In genomic region chr2:115780546-115781011, GRCm38 (mm10) we compare ENCODE assay signal across 14 mouse cellular contexts.
A peak's percentile ranks its signal among the peaks of the same experiment; 100 is the strongest.
DNase-seq lines count a peak whose midpoint lies in the region; ATAC-seq and TF ChIP-seq lines count a peak whose summit lies in the region.
"Had no signal": no experiment of that assay in that cellular context is flagged by ENCODE, and none has a peak within 500 bp of the region (broad histone marks: within the 10 kb centered on the region; RNA-seq: fewer than 3 reads in every experiment).

No protein-coding gene starts in this region.

- 59% methylated on average over 5 of the region's 5 CpGs for WGBS in heart, embryonic 12.5 days
- 51% methylated on average over 5 of the region's 5 CpGs for WGBS in heart, embryonic 15.5 days

- no peak overlapping the region for H3K9ac ChIP-seq in heart, embryonic 12.5 days
- H3K9ac ChIP-seq in MEL (ENCODE audit: control insufficient read depth, low read depth, low read length, poor library complexity, severe bottlenecking) = no peak overlapping the region
- H3K9ac ChIP-seq in heart, embryonic 15.5 days = no peak overlapping the region
- H3K9ac ChIP-seq: forebrain, embryonic 12.5 days had no signal

- no peak for TF ChIP-seq CTCF in MEL (IDR thresholded peaks at IDR 0.05 in 2 of 3, conservative IDR thresholded peaks at IDR 0.05 in 1 of 3; ENCODE audit: control insufficient read depth in 1 of 3, insufficient read depth in 1 of 3, low read depth in 2 of 3, low read length in 3 of 3, poor library complexity in 1 of 3, severe bottlenecking in 1 of 3)
- TF ChIP-seq CTCF in left cerebral cortex, adult 2 months (IDR thresholded peaks at IDR 0.05) = no peak

- no peak for TF ChIP-seq EP300 in MEL (IDR thresholded peaks at IDR 0.05; ENCODE audit: low read depth in 1 of 2, low read length in 2 of 2)

- no peaks in the 10 kb centered on the region for H3K27me3 ChIP-seq in heart, embryonic 12.5 days (replicated peaks)
- H3K27me3 ChIP-seq in MEL (ENCODE audit: control insufficient read depth in 1 of 2, insufficient read depth in 2 of 2, low read length in 2 of 2) = no peaks in the 10 kb centered on the region
- no peaks in the 10 kb centered on the region for H3K27me3 ChIP-seq in heart, embryonic 15.5 days
- H3K27me3 ChIP-seq: CH12.LX; forebrain, embryonic 12.5 days had no signal

- H3K27ac ChIP-seq in heart, embryonic 12.5 days (ENCODE audit: poor library complexity, severe bottlenecking) = no peak overlapping the region
- H3K27ac ChIP-seq in MEL (ENCODE audit: control insufficient read depth, low read depth, low read length) = no peak overlapping the region
- H3K27ac ChIP-seq in heart, embryonic 15.5 days = 0 out of 2 replicates have a peak overlapping the region, but pooled peaks have one; percentile 2
- no peak overlapping the region for H3K27ac ChIP-seq in left cerebral cortex, adult 2 months
- H3K27ac ChIP-seq: forebrain, embryonic 12.5 days had no signal

- DNase-seq in heart, adult 18-20 months = peak; percentile 23 to 39
- DNase-seq in MEL (ENCODE audit: low read depth, low spot score) = peak; percentile 4
- DNase-seq in kidney, postnatal 10 days = peak; percentile 38
- DNase-seq in embryo, embryonic 11 days = no peak
- no peak for DNase-seq in left cerebral cortex, adult 2 months (ENCODE audit: extremely low spot score in 1 of 2, low spot score in 2 of 2)
- DNase-seq in frontal cortex, postnatal 25 days (ENCODE audit: low spot score in 2 of 2) = no peak
- DNase-seq: lung, postnatal 36 days; spleen, adult 18-20 months had no signal

- peaks cover 36% of the 10 kb centered on the region for H3K4me1 ChIP-seq in heart, embryonic 12.5 days (replicated peaks)
- H3K4me1 ChIP-seq in MEL (ENCODE audit: control insufficient read depth in 1 of 2, insufficient read depth in 2 of 2, low read length in 2 of 2) = peaks cover 0 to 3% of the 10 kb centered on the region in 2 experiments; a peak in 1 of 4 replicates
- H3K4me1 ChIP-seq in heart, embryonic 15.5 days (replicated peaks) = peaks cover 24% of the 10 kb centered on the region
- H3K4me1 ChIP-seq: forebrain, embryonic 12.5 days had no signal

- no peaks in the 10 kb centered on the region for H3K9me3 ChIP-seq in heart, embryonic 12.5 days (replicated peaks)
- no peaks in the 10 kb centered on the region for H3K9me3 ChIP-seq in MEL (replicated peaks; ENCODE audit: insufficient read depth, low read length)
- no peaks in the 10 kb centered on the region for H3K9me3 ChIP-seq in heart, embryonic 15.5 days (replicated peaks)
- H3K9me3 ChIP-seq: forebrain, embryonic 12.5 days had no signal

- no peak for ATAC-seq in heart, embryonic 12.5 days (ENCODE audit: insufficient number of reproducible peaks, low FRiP score)
- ATAC-seq in heart, embryonic 15.5 days (replicated peaks; ENCODE audit: insufficient number of reproducible peaks, insufficient read depth, low FRiP score, low read depth) = no peak
- ATAC-seq: activated CD4-positive, CD25-positive, alpha-beta regulatory T cell, adult 4 months had no signal

- no peaks in the 10 kb centered on the region for H3K79me2 ChIP-seq in MEL (ENCODE audit: control insufficient read depth, insufficient read depth, low read length, poor library complexity)

- TF ChIP-seq RAD21 in MEL (IDR thresholded peaks at IDR 0.05; ENCODE audit: low read depth, low read length) = no peak

- intact Hi-C loops in left cerebral cortex, adult 2 months (cut with DNase I) = no loop called here

- no peak overlapping the region for H3K4me3 ChIP-seq in heart, embryonic 12.5 days
- H3K4me3 ChIP-seq in MEL (ENCODE audit: control insufficient read depth in 1 of 2, insufficient read depth in 1 of 2, low read depth in 2 of 2, low read length in 2 of 2) = no peak overlapping the region
- no peak overlapping the region for H3K4me3 ChIP-seq in heart, embryonic 15.5 days
- no peak overlapping the region for H3K4me3 ChIP-seq in left cerebral cortex, adult 2 months
- H3K4me3 ChIP-seq: forebrain, embryonic 12.5 days had no signal

- H3K4me2 ChIP-seq in heart, embryonic 12.5 days = no peak overlapping the region
- no peak overlapping the region for H3K4me2 ChIP-seq in heart, embryonic 15.5 days
- H3K4me2 ChIP-seq: forebrain, embryonic 12.5 days; liver, embryonic 11.5 days had no signal

- 0 out of 2 replicates have a peak, but pooled peaks cover 4% of the 10 kb centered on the region for H3K36me3 ChIP-seq in heart, embryonic 12.5 days
- H3K36me3 ChIP-seq in MEL (ENCODE audit: control insufficient read depth in 1 of 2, insufficient read depth in 2 of 2, low read length in 2 of 2) = no peaks in the 10 kb centered on the region; a peak in 1 of 4 replicates
- no peaks in the 10 kb centered on the region for H3K36me3 ChIP-seq in heart, embryonic 15.5 days
- H3K36me3 ChIP-seq: forebrain, embryonic 12.5 days had no signal

- TF ChIP-seq POLR2A in MEL (IDR thresholded peaks at IDR 0.05; ENCODE audit: control insufficient read depth in 1 of 2, insufficient read depth in 1 of 2, low read depth in 1 of 2, low read length in 2 of 2, poor library complexity in 1 of 2) = no peak

TF ChIP-seq in MEL, 35 proteins besides CTCF, POLR2A, EP300 and RAD21:
- TF ChIP-seq USF1 (IDR thresholded peaks at IDR 0.05; ENCODE audit: low read depth, low read length) (no peak), BHLHE40 (IDR thresholded peaks at IDR 0.05; ENCODE audit: borderline replicate concordance, low read depth, low read length) (no peak), ZKSCAN1 (IDR thresholded peaks at IDR 0.05; ENCODE audit: low read depth, low read length) (no peak), SIN3A (IDR thresholded peaks at IDR 0.05; ENCODE audit: low read length) (no peak), MAFK (IDR thresholded peaks at IDR 0.05; ENCODE audit: borderline replicate concordance, low read depth, low read length) (no peak), MAZ (IDR thresholded peaks at IDR 0.05; ENCODE audit: low read depth, low read length) (no peak), ZC3H11A (IDR thresholded peaks at IDR 0.05; ENCODE audit: low read depth, low read length) (no peak), MEF2A (IDR thresholded peaks at IDR 0.05; ENCODE audit: extremely low read depth, insufficient replicate concordance, low read depth, low read length, poor library complexity, severe bottlenecking) (no peak), SMC3 (IDR thresholded peaks at IDR 0.05; ENCODE audit: low read depth, low read length) (no peak), JUND (IDR thresholded peaks at IDR 0.05; ENCODE audit: low read depth, low read length) (no peak), ZNF384 (IDR thresholded peaks at IDR 0.05; ENCODE audit: low read depth, low read length) (no peak)
TF ChIP-seq in MEL: peak in this region for 0.

Comparison
In these comparisons a context has a peak if more than half of its experiments do, and no peak if none do; other contexts are left out.
1. DNase-seq: peak in heart, adult 18-20 months (2 of 2), MEL (single experiment) and kidney, postnatal 10 days (single experiment); none in embryo, embryonic 11 days (single experiment), left cerebral cortex, adult 2 months (0 of 2) and frontal cortex, postnatal 25 days (0 of 2).